Mouse (Mus musculus): ENCODE data around the gene Eml3.
A peak's percentile ranks its signal among the peaks of the same experiment; 100 is the strongest.

- peak; percentile 84 for TF ChIP-seq MXI1 (IDR thresholded peaks at IDR 0.05; ENCODE audit: low read depth, low read length)
- TF ChIP-seq CTCF (IDR thresholded peaks at IDR 0.05 in 2 of 3, conservative IDR thresholded peaks at IDR 0.05 in 1 of 3; ENCODE audit: control insufficient read depth in 1 of 3, insufficient read depth in 1 of 3, low read depth in 2 of 3, low read length in 3 of 3, poor library complexity in 1 of 3, severe bottlenecking in 1 of 3): no peak
- TF ChIP-seq RCOR1 (IDR thresholded peaks at IDR 0.05; ENCODE audit: low read depth, low read length): peak; percentile 98
- TF ChIP-seq HCFC1 (IDR thresholded peaks at IDR 0.05; ENCODE audit: low read depth, low read length): peak; percentile 65
- TF ChIP-seq USF1 (IDR thresholded peaks at IDR 0.05; ENCODE audit: low read depth, low read length): 0 out of 2 replicates have a peak, but pooled peaks have one; percentile 25
- TF ChIP-seq POLR2A (IDR thresholded peaks at IDR 0.05; ENCODE audit: control insufficient read depth in 1 of 2, insufficient read depth in 1 of 2, low read depth in 1 of 2, low read length in 2 of 2, poor library complexity in 1 of 2): no peak
- TF ChIP-seq ZNF384 (IDR thresholded peaks at IDR 0.05; ENCODE audit: low read depth, low read length): peak; percentile 34; the same call in 1 of the 2 replicates
- peak; percentile 58 for TF ChIP-seq KAT2A (conservative IDR thresholded peaks at IDR 0.05; ENCODE audit: low read depth, low read length)
- peak; percentile 21; the same call in 1 of the 2 replicates for TF ChIP-seq CHD2 (IDR thresholded peaks at IDR 0.05; ENCODE audit: low read length)
- TF ChIP-seq GATA1 (IDR thresholded peaks at IDR 0.05; ENCODE audit: low read depth, low read length): peak; percentile 99
- no peak for TF ChIP-seq UBTF (IDR thresholded peaks at IDR 0.05; ENCODE audit: borderline replicate concordance, insufficient read depth, low read depth, low read length)
- TF ChIP-seq POLR2AphosphoS2 (IDR thresholded peaks at IDR 0.05; ENCODE audit: low read length): peak; percentile 83
- TF ChIP-seq MAFK (IDR thresholded peaks at IDR 0.05; ENCODE audit: borderline replicate concordance, low read depth, low read length): peak; percentile 88
- TF ChIP-seq BHLHE40 (IDR thresholded peaks at IDR 0.05; ENCODE audit: borderline replicate concordance, low read depth, low read length): peak; percentile 80
Measured at GRCm38 (mm10) chr19:8927891-8928525, 1.3 kb upstream of the Eml3 start.
